Mouse (Mus musculus) CH12.LX (cell line): ENCODE measurements around the gene Bsn. TPM values are rescaled to one million over a fixed set of nuclear protein-coding genes. Genes with fewer than 3 reads are reported as not detected.

Experiments
- DNase-seq: peaks from one replicate; pipeline ENCODE4 v3.0.0-alpha.2; 2013; ENCODE audit errors: extremely low read depth
- H3K27ac ChIP-seq: 2 replicates; pipeline ENCODE4 v1.5.1; 2012; ENCODE audit warnings: low read depth, mild to moderate bottlenecking, control low read depth, moderate library complexity; ENCODE audit not compliant: insufficient read depth
- H3K27me3 ChIP-seq: replicated peaks from 2 replicates; pipeline ENCODE3; 2012; ENCODE audit warnings: inconsistent platforms
- H3K36me3 ChIP-seq, 2 experiments: replicated peaks in 1 of 2; 2 replicates each; pipeline versions ENCODE3 to v1.6.1; 2012; ENCODE audit warnings: inconsistent platforms in 1 of 2, low read length in 1 of 2, mild to moderate bottlenecking in 1 of 2, mixed read lengths in 1 of 2, moderate library complexity in 1 of 2; ENCODE audit not compliant: control insufficient read depth in 1 of 2, insufficient read depth in 1 of 2
- H3K4me1 ChIP-seq, 2 experiments: 2 replicates each; pipeline ENCODE4 v1.6.1; 2012; ENCODE audit warnings: inconsistent platforms in 1 of 2, moderate library complexity in 1 of 2; ENCODE audit not compliant: insufficient read depth in 2 of 2, control insufficient read depth in 1 of 2
- H3K4me2 ChIP-seq: 2 replicates; pipeline ENCODE4 v1.6.1; 2012; ENCODE audit warnings: low read depth, mild to moderate bottlenecking, control low read depth; ENCODE audit not compliant: poor library complexity, insufficient read depth, severe bottlenecking
- H3K4me3 ChIP-seq, 3 experiments: fragments of 150-350 bp in 1 of 3; sonication (generic) in 1 of 3; replicated peaks in 1 of 3; 2 replicates each; pipeline versions ENCODE3 to v1.5.1; 2011 to 2012; ENCODE audit warnings: low read depth in 2 of 3, low read length in 2 of 3, mild to moderate bottlenecking in 2 of 3, moderate library complexity in 2 of 3, control low read depth in 1 of 3, improper control_type of control experiment in 1 of 3, inconsistent platforms in 1 of 3, mixed read lengths in 1 of 3; ENCODE audit not compliant: poor library complexity in 1 of 3
- H3K79me2 ChIP-seq: replicated peaks from 2 replicates; pipeline ENCODE4 v1.6.1; 2012; ENCODE audit warnings: mild to moderate bottlenecking, moderate library complexity; ENCODE audit not compliant: control insufficient read depth, poor library complexity, insufficient read depth, severe bottlenecking; ENCODE audit errors: extremely low read depth
- H3K9ac ChIP-seq: 2 replicates; pipeline ENCODE4 v1.6.1; 2012; ENCODE audit warnings: low read depth, mild to moderate bottlenecking, control low read depth, moderate library complexity; ENCODE audit not compliant: insufficient read depth
- H3K9me3 ChIP-seq: replicated peaks from 2 replicates; pipeline ENCODE3; 2012; ENCODE audit warnings: low read length, inconsistent platforms, mixed read lengths
- BHLHE40 ChIP-seq: IDR thresholded peaks from 2 replicates; pipeline ENCODE4 v1.6.1; 2011; ENCODE audit warnings: mild to moderate bottlenecking, low read depth, low read length, improper control_type of control experiment
- CHD2 ChIP-seq: IDR thresholded peaks from 2 replicates; pipeline ENCODE4 v1.6.1; 2011; ENCODE audit warnings: low read length, improper control_type of control experiment
- CTCF ChIP-seq, 2 experiments: IDR thresholded peaks in 1 of 2; conservative IDR thresholded peaks in 1 of 2; 2 replicates each; pipeline ENCODE4 v1.5.1; 2011 to 2012; ENCODE audit warnings: low read depth in 2 of 2, low read length in 2 of 2, improper control_type of control experiment in 1 of 2, inconsistent platforms in 1 of 2, mild to moderate bottlenecking in 1 of 2, moderate library complexity in 1 of 2
- E2F4 ChIP-seq: IDR thresholded peaks from 2 replicates; pipeline ENCODE4 v1.6.1; 2011; ENCODE audit warnings: low read depth, low read length, improper control_type of control experiment; ENCODE audit not compliant: insufficient replicate concordance
- ELF1 ChIP-seq: IDR thresholded peaks from 2 replicates; pipeline ENCODE4 v1.6.1; 2014; ENCODE audit warnings: low read depth, mild to moderate bottlenecking, inconsistent platforms, low read length, improper control_type of control experiment
- EP300 ChIP-seq: IDR thresholded peaks from 2 replicates; pipeline ENCODE4 v1.6.1; 2011; ENCODE audit warnings: low read length, improper control_type of control experiment
- HCFC1 ChIP-seq: IDR thresholded peaks from 2 replicates; pipeline ENCODE4 v1.6.1; 2012; ENCODE audit warnings: low read depth, mild to moderate bottlenecking, inconsistent platforms, low read length, improper control_type of control experiment
- JUN ChIP-seq: IDR thresholded peaks from 2 replicates; pipeline ENCODE4 v1.6.1; 2011; ENCODE audit warnings: low read depth, mild to moderate bottlenecking, low read length, improper control_type of control experiment, moderate library complexity; ENCODE audit not compliant: insufficient read depth
- JUND ChIP-seq: conservative IDR thresholded peaks from 2 replicates; pipeline ENCODE4 v1.6.1; 2011; ENCODE audit warnings: low read depth, low read length, improper control_type of control experiment
- KAT2A ChIP-seq: IDR thresholded peaks from 2 replicates; pipeline ENCODE4 v1.6.1; 2012; ENCODE audit warnings: low read length, improper control_type of control experiment, inconsistent platforms; ENCODE audit not compliant: insufficient replicate concordance
- MAFK ChIP-seq: IDR thresholded peaks from 2 replicates; pipeline ENCODE4 v1.6.1; 2011; ENCODE audit warnings: low read length, improper control_type of control experiment; ENCODE audit not compliant: insufficient replicate concordance
- MAX ChIP-seq: IDR thresholded peaks from 2 replicates; pipeline ENCODE4 v1.6.1; 2011; ENCODE audit warnings: low read length, improper control_type of control experiment
- MAZ ChIP-seq: IDR thresholded peaks from 2 replicates; pipeline ENCODE4 v1.6.1; 2012; ENCODE audit warnings: low read depth, mild to moderate bottlenecking, inconsistent platforms, low read length, improper control_type of control experiment, moderate library complexity
- MXI1 ChIP-seq: IDR thresholded peaks from 2 replicates; pipeline ENCODE4 v1.6.1; 2011; ENCODE audit warnings: mild to moderate bottlenecking, low read depth, low read length, improper control_type of control experiment
- MYC ChIP-seq: IDR thresholded peaks from 2 replicates; pipeline ENCODE4 v1.6.1; 2011; ENCODE audit warnings: low read depth, mild to moderate bottlenecking, improper control_type of control experiment, low read length
- NELFE ChIP-seq: IDR thresholded peaks from 2 replicates; pipeline ENCODE4 v1.6.1; 2011; ENCODE audit warnings: low read depth, low read length, improper control_type of control experiment
- POLR2A ChIP-seq: IDR thresholded peaks from 2 replicates; pipeline ENCODE4 v1.6.1; 2011; ENCODE audit warnings: low read depth, mild to moderate bottlenecking, improper control_type of control experiment, low read length
- RCOR1 ChIP-seq: conservative IDR thresholded peaks from 2 replicates; pipeline ENCODE4 v1.6.1; 2012; ENCODE audit warnings: low read depth, mild to moderate bottlenecking, inconsistent platforms, low read length, improper control_type of control experiment
- SIN3A ChIP-seq: IDR thresholded peaks from 2 replicates; pipeline ENCODE4 v1.6.1; 2012; ENCODE audit warnings: low read length, improper control_type of control experiment, inconsistent platforms
- SMC3 ChIP-seq: IDR thresholded peaks from 2 replicates; pipeline ENCODE4 v1.6.1; 2011; ENCODE audit warnings: low read depth, low read length, improper control_type of control experiment
- TCF12 ChIP-seq: IDR thresholded peaks from 2 replicates; pipeline ENCODE4 v1.6.1; 2014; ENCODE audit warnings: low read depth, mild to moderate bottlenecking, inconsistent platforms, low read length, improper control_type of control experiment
- UBTF ChIP-seq: IDR thresholded peaks from 2 replicates; pipeline ENCODE4 v1.6.1; 2012; ENCODE audit warnings: low read depth, mild to moderate bottlenecking, inconsistent platforms, low read length, improper control_type of control experiment, moderate library complexity
- ZC3H11A ChIP-seq: IDR thresholded peaks from 2 replicates; pipeline ENCODE4 v1.6.1; 2012; ENCODE audit warnings: low read depth, mild to moderate bottlenecking, inconsistent platforms, low read length, improper control_type of control experiment
- ZKSCAN1 ChIP-seq: IDR thresholded peaks from 2 replicates; pipeline ENCODE4 v1.6.1; 2012; ENCODE audit warnings: low read depth, inconsistent platforms, low read length, improper control_type of control experiment, borderline replicate concordance
- ZMIZ1 ChIP-seq: IDR thresholded peaks from 2 replicates; pipeline ENCODE4 v1.6.1; 2012; ENCODE audit warnings: low read depth, mild to moderate bottlenecking, inconsistent platforms, low read length, improper control_type of control experiment
- dilution Hi-C: fragments of 300-500 bp; cut with MboI; formaldehyde crosslinking; loops from 2 replicates; pipeline ENCODE4 v1.14.3; 2020; ENCODE audit warnings: low sequenced_read_pairs; ENCODE audit not compliant: extremely low pct_unique_long_range_greater_than_20kb, extremely low pct_ligation_motif_present
- in situ Hi-C: fragments of 300-500 bp; cut with MboI; formaldehyde crosslinking; loops from 3 replicates; pipeline ENCODE4 v1.14.3; 2019; ENCODE audit warnings: low sequenced_read_pairs, low pct_ligation_motif_present, low pct_unique_long_range_greater_than_20kb, mixed read lengths
- polyA plus RNA-seq: library from polyadenylated mRNA; unstranded; fragments of >175 nt; gene quantifications from 2 replicates; pipeline ENCODE4 v1.2.1, GENCODE M21; 2012; ENCODE audit warnings: low read depth; ENCODE audit not compliant: insufficient read length
- total RNA-seq, 2 experiments: library from RNA; depleted of rRNA; stranded (reverse); fragments of 300-350 nt in 1 of 2; fragments of >200 nt in 1 of 2; gene quantifications; 2 replicates each; pipeline ENCODE4 v1.2.3; 2012 to 2014

Bsn gene
- total and polyA plus RNA-seq, 3 experiments: 3.6 to 7.8 (median 4.4) TPM

DNA sequence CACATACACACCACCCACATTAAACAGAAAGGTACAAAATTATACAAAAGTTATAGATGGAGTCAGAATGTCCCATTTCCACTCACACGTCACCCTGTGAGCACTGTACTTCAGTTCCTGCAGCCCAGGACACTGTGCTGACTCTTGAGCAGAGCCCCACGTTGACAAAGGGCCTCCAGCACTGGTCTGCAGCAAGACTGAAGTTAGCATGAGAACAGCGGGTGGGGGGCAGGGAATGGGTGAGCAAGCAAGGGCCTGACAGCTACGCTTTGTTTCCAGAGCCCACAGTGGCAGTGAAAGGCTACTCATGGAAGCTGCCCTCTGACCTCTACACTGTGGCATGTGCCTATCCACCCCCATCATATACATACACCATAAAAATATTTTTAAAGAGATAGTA, 40.4 kb downstream of the Bsn start:
- dilution Hi-C loops: no loop called here
- DNase-seq: no peak
- no peak overlapping the region for H3K27ac ChIP-seq
- H3K4me2 ChIP-seq: no peak overlapping the region
- no peaks in the 10 kb centered on the region for H3K36me3 ChIP-seq
- no peak overlapping the region for H3K9ac ChIP-seq
- TF ChIP-seq HCFC1 (no peak), JUND (no peak), ELF1 (no peak), JUN (no peak), BHLHE40 (no peak), CHD2 (no peak), RCOR1 (no peak), ZKSCAN1 (no peak), ZC3H11A (no peak), POLR2A (no peak), KAT2A (no peak), MYC (no peak)
- TF ChIP-seq, all 38 proteins: peak for 0
- Histone ChIP-seq H3K79me2 (no peaks in the 10 kb centered on the region), H3K27me3 (peaks cover 3% of the 10 kb centered on the region), H3K4me3 (no peak overlapping the region), H3K4me1 (peaks cover 11 to 17% of the 10 kb centered on the region in 2 experiments; a peak in 3 of 4 replicates), H3K9me3 (peaks cover 10% of the 10 kb centered on the region)
- in situ Hi-C loops: no loop called here

DNA sequence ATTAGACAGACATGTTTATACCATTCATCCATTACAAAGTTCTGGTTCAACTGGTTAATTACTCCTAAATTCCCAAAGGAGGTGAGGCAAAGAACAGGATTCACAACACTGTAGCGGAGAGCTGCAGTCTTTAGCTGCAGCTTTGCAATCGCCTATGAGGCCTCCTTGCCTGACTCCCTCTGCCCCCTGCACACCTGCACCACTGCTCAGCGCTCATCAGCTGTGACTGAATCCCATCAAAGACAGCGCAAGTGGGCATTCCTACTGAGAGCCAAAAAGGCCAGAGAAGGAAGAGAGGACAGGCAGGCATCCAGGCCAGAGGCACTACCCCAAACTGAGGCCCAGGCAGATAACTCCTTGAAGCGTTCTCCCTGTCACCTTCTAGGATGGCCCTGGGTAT, 42.6 kb downstream of the Bsn start:
- dilution Hi-C loops: no loop called here
- no peak overlapping the region for H3K9ac ChIP-seq
- DNase-seq: no peak
- H3K27ac ChIP-seq: no peak overlapping the region
- H3K9me3 ChIP-seq: peaks cover 15% of the 10 kb centered on the region
- peaks cover 5% of the 10 kb centered on the region for H3K27me3 ChIP-seq
- no peak overlapping the region for H3K4me2 ChIP-seq
- in situ Hi-C loops: no loop called here
- no peak overlapping the region for H3K4me3 ChIP-seq
- no peak for TF ChIP-seq CHD2
- no peak for TF ChIP-seq MAZ
- TF ChIP-seq SIN3A: no peak
- no peak for TF ChIP-seq ZMIZ1
- no peak for TF ChIP-seq MAX
- no peak for TF ChIP-seq BHLHE40
- no peak for TF ChIP-seq E2F4
- TF ChIP-seq NELFE: no peak
- no peak for TF ChIP-seq SMC3
- no peak for TF ChIP-seq KAT2A
- no peak for TF ChIP-seq TCF12
- TF ChIP-seq MYC: no peak
- no peak for TF ChIP-seq UBTF
- no peak for TF ChIP-seq CTCF (conservative IDR thresholded peaks at IDR 0.05 in 1 of 2, IDR thresholded peaks at IDR 0.05 in 1 of 2; ENCODE audit: low read depth in 2 of 2, low read length in 2 of 2)
- no peak for TF ChIP-seq MXI1
- no peak for TF ChIP-seq JUND
- TF ChIP-seq HCFC1: no peak
- TF ChIP-seq MAFK: no peak
- no peak for TF ChIP-seq EP300
- no peaks in the 10 kb centered on the region for H3K79me2 ChIP-seq
- 0 out of 4 replicates have a peak, but pooled peaks cover 0 to 3% of the 10 kb centered on the region in 2 experiments for H3K4me1 ChIP-seq
- H3K36me3 ChIP-seq: no peaks in the 10 kb centered on the region
